ENCODE assay signal across 8 mouse cellular contexts in genomic region chr16:10991737-10992089, GRCm38 (mm10).
DNase-seq lines count a peak whose midpoint lies in the region; ATAC-seq and TF ChIP-seq lines count a peak whose summit lies in the region.

No protein-coding gene starts in this region.

- DNase-seq in left cerebral cortex, adult 2 months (ENCODE audit: extremely low spot score in 1 of 2, low spot score in 2 of 2): no peak
- DNase-seq in left cerebral cortex, postnatal 14 days (ENCODE audit: low spot score in 2 of 2): no peak
- DNase-seq in embryonic facial prominence, embryonic 14.5 days (ENCODE audit: low spot score): no peak
- no peak for DNase-seq in limb, embryonic 10.5 days (ENCODE audit: low spot score)
- DNase-seq in adrenal gland, postnatal 25 days: no peak
- no peak for DNase-seq in testis, postnatal 10 days (ENCODE audit: low spot score)
- no peak for DNase-seq in natural killer cell, adult 2 months (ENCODE audit: low spot score in 2 of 2)

- peak overlapping the region; percentile 66 for H3K4me3 ChIP-seq in left cerebral cortex, adult 2 months
- peak overlapping the region; percentile 73 for H3K4me3 ChIP-seq in embryonic facial prominence, embryonic 14.5 days (ENCODE audit: low read depth, low read length)
- peak overlapping the region; percentile 69 for H3K4me3 ChIP-seq in limb, embryonic 10.5 days
- H3K4me3 ChIP-seq in neural tube, embryonic 14.5 days (ENCODE audit: low read depth, low read length): peak overlapping the region; percentile 56

- peak overlapping the region; percentile 82 for H3K9ac ChIP-seq in embryonic facial prominence, embryonic 14.5 days (ENCODE audit: low read depth, low read length)
- no peak overlapping the region for H3K9ac ChIP-seq in neural tube, embryonic 14.5 days (replicated peaks; ENCODE audit: low read depth, low read length)

- TF ChIP-seq CTCF in left cerebral cortex, adult 2 months (IDR thresholded peaks at IDR 0.05): no peak; the same call in none of the 2 replicates

- 46% methylated on average over 5 of the region's 5 CpGs for WGBS in embryonic facial prominence, embryonic 14.5 days
- 61% methylated on average over 5 of the region's 5 CpGs for WGBS in limb, embryonic 10.5 days
- 63% methylated on average over 5 of the region's 5 CpGs for WGBS in neural tube, embryonic 14.5 days

- ATAC-seq in embryonic facial prominence, embryonic 14.5 days (ENCODE audit: low read depth): no peak
- ATAC-seq in neural tube, embryonic 14.5 days (ENCODE audit: low read depth): no peak

- H3K9me3 ChIP-seq in embryonic facial prominence, embryonic 14.5 days (ENCODE audit: control insufficient read depth, low read length): no peaks in the 10 kb centered on the region; the same call in none of the 2 replicates
- H3K9me3 ChIP-seq in limb, embryonic 10.5 days (replicated peaks): peaks cover 5% of the 10 kb centered on the region; the same call in 1 of the 2 replicates
- H3K9me3 ChIP-seq in neural tube, embryonic 14.5 days (ENCODE audit: control insufficient read depth, low read length): no peaks in the 10 kb centered on the region

- 0 out of 2 replicates have a peak, but pooled peaks cover 12% of the 10 kb centered on the region for H3K4me1 ChIP-seq in embryonic facial prominence, embryonic 14.5 days (ENCODE audit: control insufficient read depth, insufficient read depth, low read length)
- H3K4me1 ChIP-seq in limb, embryonic 10.5 days: peaks cover 14% of the 10 kb centered on the region
- H3K4me1 ChIP-seq in neural tube, embryonic 14.5 days (ENCODE audit: control insufficient read depth, insufficient read depth, low read length): no peaks in the 10 kb centered on the region

- intact Hi-C loops in left cerebral cortex, adult 2 months (cut with DNase I): no loop called here
- intact Hi-C loops in left cerebral cortex, postnatal 14 days (cut with DNase I): loop anchor here (5.0 kb wide), 1 partner anchor 34 kb away; no protein-coding TSS in a partner anchor

- no peaks in the 10 kb centered on the region for H3K27me3 ChIP-seq in embryonic facial prominence, embryonic 14.5 days (replicated peaks; ENCODE audit: control insufficient read depth, insufficient read depth, low read length)
- no peaks in the 10 kb centered on the region for H3K27me3 ChIP-seq in limb, embryonic 10.5 days (ENCODE audit: low read depth, poor library complexity, severe bottlenecking)
- no peaks in the 10 kb centered on the region for H3K27me3 ChIP-seq in neural tube, embryonic 14.5 days (ENCODE audit: control insufficient read depth, insufficient read depth, low read length)

- H3K27ac ChIP-seq in left cerebral cortex, adult 2 months: no peak overlapping the region
- no peak overlapping the region for H3K27ac ChIP-seq in embryonic facial prominence, embryonic 14.5 days (replicated peaks; ENCODE audit: low read depth, low read length)
- peak overlapping the region; percentile 90; the same call in 1 of the 2 replicates for H3K27ac ChIP-seq in limb, embryonic 10.5 days
- H3K27ac ChIP-seq in neural tube, embryonic 14.5 days (ENCODE audit: low read depth, low read length): no peak overlapping the region

- peak overlapping the region; percentile 66 for H3K4me2 ChIP-seq in embryonic facial prominence, embryonic 14.5 days (ENCODE audit: low read depth, low read length)
- H3K4me2 ChIP-seq in neural tube, embryonic 14.5 days (ENCODE audit: low read depth, low read length): peak overlapping the region; percentile 91

- H3K36me3 ChIP-seq in embryonic facial prominence, embryonic 14.5 days (ENCODE audit: control insufficient read depth, insufficient read depth, low read length): peaks cover 3% of the 10 kb centered on the region; the same call in 1 of the 2 replicates
- H3K36me3 ChIP-seq in limb, embryonic 10.5 days: peaks cover 26% of the 10 kb centered on the region
- H3K36me3 ChIP-seq in neural tube, embryonic 14.5 days (ENCODE audit: control insufficient read depth, insufficient read depth, low read length): no peaks in the 10 kb centered on the region
